ENCODE assay signal across 12 mouse cellular contexts in the genomic region with DNA sequence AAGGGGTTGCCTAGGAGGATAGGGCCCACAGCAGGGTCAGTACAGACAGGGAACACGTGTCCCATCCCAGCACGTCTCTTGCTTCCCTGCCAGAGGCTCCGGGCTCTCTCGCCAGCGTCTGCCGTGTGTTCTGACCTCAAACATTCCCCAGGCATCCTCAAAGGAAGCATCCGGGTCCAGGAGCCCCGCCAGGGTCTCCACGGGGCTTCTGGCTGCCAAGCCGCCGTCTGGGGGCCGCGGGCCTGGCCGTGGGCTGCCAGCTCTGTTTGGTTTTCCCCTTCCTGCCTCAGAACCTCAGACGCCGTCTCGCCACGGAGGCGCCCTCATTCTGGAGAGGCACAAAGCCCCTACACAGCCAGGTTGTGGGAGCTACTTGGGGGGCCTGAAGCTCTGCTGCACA. TPM values are rescaled to one million over a fixed set of nuclear protein-coding genes. Genes with fewer than 3 reads are reported as not detected.
DNase-seq lines count a peak whose midpoint lies in the region; ATAC-seq lines count a peak whose summit lies in the region.
"Had no signal": no experiment of that assay in that cellular context is flagged by ENCODE, and none has a peak within 500 bp of the region (broad histone marks: within the 10 kb centered on the region; RNA-seq: fewer than 3 reads in every experiment).

No protein-coding gene starts in this region.

- no peak overlapping the region for H3K4me2 ChIP-seq in neural tube, embryonic 11.5 days (ENCODE audit: low read depth)
- no peak overlapping the region for H3K4me2 ChIP-seq in neural tube, embryonic 15.5 days
- H3K4me2 ChIP-seq in embryonic facial prominence, embryonic 15.5 days (replicated peaks) = no peak overlapping the region
- H3K4me2 ChIP-seq in limb, embryonic 15.5 days = no peak overlapping the region

- H3K27ac ChIP-seq in heart, embryonic 10.5 days = peak overlapping the region; percentile 89
- 0 out of 2 replicates have a peak overlapping the region, but pooled peaks have one; percentile 14 for H3K27ac ChIP-seq in neural tube, embryonic 11.5 days (ENCODE audit: low read depth, low read length)
- H3K27ac ChIP-seq in neural tube, embryonic 15.5 days (replicated peaks) = no peak overlapping the region
- peak overlapping the region; percentile 79 for H3K27ac ChIP-seq in embryonic facial prominence, embryonic 15.5 days (replicated peaks)
- peak overlapping the region; percentile 92 for H3K27ac ChIP-seq in limb, embryonic 15.5 days

- no peak for DNase-seq in heart, embryonic 10.5 days (ENCODE audit: low spot score)
- DNase-seq in heart, adult 9 months (ENCODE audit: low spot score in 2 of 2) = no peak
- DNase-seq in neural tube, embryonic 11.5 days (ENCODE audit: low spot score) = no peak
- DNase-seq in spleen, postnatal 10 days (ENCODE audit: low spot score in 2 of 2) = no peak
- DNase-seq in left cerebral cortex, adult 18-20 months (ENCODE audit: low spot score in 2 of 2) = no peak
- DNase-seq: forebrain, postnatal 0 days had no signal

- WGBS in heart, embryonic 10.5 days = 33% methylated on average over 19 of the region's 19 CpGs
- 49% methylated on average over 18 of the region's 19 CpGs for WGBS in neural tube, embryonic 11.5 days
- 59% methylated on average over 19 of the region's 19 CpGs for WGBS in neural tube, embryonic 15.5 days
- 20% methylated on average over 19 of the region's 19 CpGs for WGBS in embryonic facial prominence, embryonic 15.5 days
- WGBS in limb, embryonic 15.5 days = 27% methylated on average over 19 of the region's 19 CpGs

- H3K27me3 ChIP-seq in heart, embryonic 10.5 days (ENCODE audit: insufficient read depth, poor library complexity, severe bottlenecking) = no peaks in the 10 kb centered on the region
- H3K27me3 ChIP-seq in neural tube, embryonic 11.5 days (ENCODE audit: control insufficient read depth, insufficient read depth, low read length) = no peaks in the 10 kb centered on the region
- no peaks in the 10 kb centered on the region for H3K27me3 ChIP-seq in neural tube, embryonic 15.5 days (replicated peaks)
- no peaks in the 10 kb centered on the region for H3K27me3 ChIP-seq in embryonic facial prominence, embryonic 15.5 days
- no peaks in the 10 kb centered on the region for H3K27me3 ChIP-seq in limb, embryonic 15.5 days

- H3K4me3 ChIP-seq in heart, embryonic 10.5 days = no peak overlapping the region
- H3K4me3 ChIP-seq in neural tube, embryonic 11.5 days (ENCODE audit: low read depth, low read length) = no peak overlapping the region
- H3K4me3 ChIP-seq in neural tube, embryonic 15.5 days (replicated peaks) = no peak overlapping the region
- H3K4me3 ChIP-seq in embryonic facial prominence, embryonic 15.5 days (replicated peaks) = no peak overlapping the region
- no peak overlapping the region for H3K4me3 ChIP-seq in limb, embryonic 15.5 days

- H3K9me3 ChIP-seq in heart, embryonic 10.5 days = no peaks in the 10 kb centered on the region
- no peaks in the 10 kb centered on the region for H3K9me3 ChIP-seq in neural tube, embryonic 11.5 days (ENCODE audit: control insufficient read depth, low read length)
- no peaks in the 10 kb centered on the region for H3K9me3 ChIP-seq in neural tube, embryonic 15.5 days (replicated peaks)
- no peaks in the 10 kb centered on the region for H3K9me3 ChIP-seq in embryonic facial prominence, embryonic 15.5 days (replicated peaks)
- H3K9me3 ChIP-seq in limb, embryonic 15.5 days = no peaks in the 10 kb centered on the region

- no peaks in the 10 kb centered on the region for H3K36me3 ChIP-seq in heart, embryonic 10.5 days
- H3K36me3 ChIP-seq in neural tube, embryonic 11.5 days (ENCODE audit: control insufficient read depth, insufficient read depth, low read length) = no peaks in the 10 kb centered on the region
- no peaks in the 10 kb centered on the region for H3K36me3 ChIP-seq in neural tube, embryonic 15.5 days
- H3K36me3 ChIP-seq in embryonic facial prominence, embryonic 15.5 days = no peaks in the 10 kb centered on the region
- H3K36me3 ChIP-seq in limb, embryonic 15.5 days = no peaks in the 10 kb centered on the region

- H3K4me1 ChIP-seq in heart, embryonic 10.5 days = peaks cover 67% of the 10 kb centered on the region
- no peaks in the 10 kb centered on the region for H3K4me1 ChIP-seq in neural tube, embryonic 11.5 days (ENCODE audit: control insufficient read depth, insufficient read depth, low read length)
- peaks cover 16% of the 10 kb centered on the region for H3K4me1 ChIP-seq in neural tube, embryonic 15.5 days
- peaks cover 66% of the 10 kb centered on the region for H3K4me1 ChIP-seq in embryonic facial prominence, embryonic 15.5 days
- peaks cover 75% of the 10 kb centered on the region for H3K4me1 ChIP-seq in limb, embryonic 15.5 days

- no peak for ATAC-seq in neural tube, embryonic 11.5 days (ENCODE audit: insufficient read depth, low FRiP score, low TSS enrichment)
- ATAC-seq in neural tube, embryonic 15.5 days (ENCODE audit: low FRiP score) = no peak
- ATAC-seq in embryonic facial prominence, embryonic 15.5 days (ENCODE audit: insufficient number of reproducible peaks, low FRiP score, low TSS enrichment, low read depth) = peak; percentile 13; the same call in 1 of the 2 replicates
- peak; percentile 14; the same call in 1 of the 2 replicates for ATAC-seq in limb, embryonic 15.5 days (ENCODE audit: insufficient number of reproducible peaks, low FRiP score, low TSS enrichment, low read depth)
- ATAC-seq: forebrain, postnatal 0 days had no signal

- H3K9ac ChIP-seq in neural tube, embryonic 11.5 days (ENCODE audit: low read length) = peak overlapping the region; percentile 29; the same call in 1 of the 2 replicates
- no peak overlapping the region for H3K9ac ChIP-seq in neural tube, embryonic 15.5 days (replicated peaks)
- H3K9ac ChIP-seq in embryonic facial prominence, embryonic 15.5 days = no peak overlapping the region
- no peak overlapping the region for H3K9ac ChIP-seq in limb, embryonic 15.5 days
- H3K9ac ChIP-seq: forebrain, postnatal 0 days had no signal

RNA-seq across cellular contexts. Expression of gene Syt8, which starts 1.0 kb away (rescaled TPM):
- 0.38 and 1.3 TPM in 2 replicates for polyA plus RNA-seq in heart, embryonic 10.5 days (2016; fragmentation: Nextera tagmentation; extraction: Ambion mirVana)
- not detected in 2 replicates for polyA plus RNA-seq in neural tube, embryonic 11.5 days (2014; fragmentation: Nextera tagmentation; extraction: Ambion mirVana)
- 0.14 TPM in 1 of 2 replicates, not detected in the other for polyA plus RNA-seq in neural tube, embryonic 15.5 days (2015; fragmentation: Nextera tagmentation; extraction: Ambion mirVana)
- 3.9 and 4.5 TPM in 2 replicates for polyA plus RNA-seq in embryonic facial prominence, embryonic 15.5 days (2015; fragmentation: Nextera tagmentation; extraction: Ambion mirVana)
- 6.3 and 6.7 TPM in 2 replicates for polyA plus RNA-seq in limb, embryonic 15.5 days (2015; fragmentation: Nextera tagmentation; extraction: Ambion mirVana)
- total RNA-seq in left cerebral cortex, adult 18-20 months (2021) = not detected
- total RNA-seq: forebrain, postnatal 0 days; hematopoietic stem cell, adult 5-6 weeks; left cerebral cortex, postnatal 36 days had no signal
- polyA plus RNA-seq: forebrain, postnatal 0 days had no signal

RNA-seq across cellular contexts. Expression of gene Tnni2, which starts 8.0 kb away (rescaled TPM):
- polyA plus RNA-seq in heart, embryonic 10.5 days (2016; fragmentation: Nextera tagmentation; extraction: Ambion mirVana) = 51.9 and 56.4 TPM in 2 replicates
- polyA plus RNA-seq in neural tube, embryonic 11.5 days (2014; fragmentation: Nextera tagmentation; extraction: Ambion mirVana) = 2.1 and 3.5 TPM in 2 replicates
- 16.4 and 24.8 TPM in 2 replicates for polyA plus RNA-seq in neural tube, embryonic 15.5 days (2015; fragmentation: Nextera tagmentation; extraction: Ambion mirVana)
- 169 and 228 TPM in 2 replicates for polyA plus RNA-seq in embryonic facial prominence, embryonic 15.5 days (2015; fragmentation: Nextera tagmentation; extraction: Ambion mirVana)
- polyA plus RNA-seq in limb, embryonic 15.5 days (2015; fragmentation: Nextera tagmentation; extraction: Ambion mirVana) = 136 and 529 TPM in 2 replicates
- total RNA-seq in left cerebral cortex, adult 18-20 months (2021) = under 1 TPM in 1 of 2 experiments, not detected in 1; 0.44 TPM

RNA-seq across cellular contexts. Expression of gene Lsp1, which starts 27.0 kb away (rescaled TPM):
- 32.0 and 36.9 TPM in 2 replicates for polyA plus RNA-seq in heart, embryonic 10.5 days (2016; fragmentation: Nextera tagmentation; extraction: Ambion mirVana)
- 15.1 and 21.0 TPM in 2 replicates for polyA plus RNA-seq in neural tube, embryonic 11.5 days (2014; fragmentation: Nextera tagmentation; extraction: Ambion mirVana)
- 6.9 and 58.6 TPM in 2 replicates for polyA plus RNA-seq in neural tube, embryonic 15.5 days (2015; fragmentation: Nextera tagmentation; extraction: Ambion mirVana)
- 49.3 and 58.9 TPM in 2 replicates for polyA plus RNA-seq in embryonic facial prominence, embryonic 15.5 days (2015; fragmentation: Nextera tagmentation; extraction: Ambion mirVana)
- 57.3 and 63.3 TPM in 2 replicates for polyA plus RNA-seq in limb, embryonic 15.5 days (2015; fragmentation: Nextera tagmentation; extraction: Ambion mirVana)
- 1 to 10 TPM; 4.2 to 5.7 TPM for total RNA-seq in left cerebral cortex, adult 18-20 months (2021)

RNA-seq across cellular contexts. Expression of gene Ctsd, which starts 45.8 kb away (rescaled TPM):
- 293 and 402 TPM in 2 replicates for polyA plus RNA-seq in heart, embryonic 10.5 days (2016; fragmentation: Nextera tagmentation; extraction: Ambion mirVana)
- polyA plus RNA-seq in neural tube, embryonic 11.5 days (2014; fragmentation: Nextera tagmentation; extraction: Ambion mirVana) = 176 and 189 TPM in 2 replicates
- polyA plus RNA-seq in neural tube, embryonic 15.5 days (2015; fragmentation: Nextera tagmentation; extraction: Ambion mirVana) = 304 and 310 TPM in 2 replicates
- polyA plus RNA-seq in embryonic facial prominence, embryonic 15.5 days (2015; fragmentation: Nextera tagmentation; extraction: Ambion mirVana) = 374 and 387 TPM in 2 replicates
- polyA plus RNA-seq in limb, embryonic 15.5 days (2015; fragmentation: Nextera tagmentation; extraction: Ambion mirVana) = 392 and 426 TPM in 2 replicates
- total RNA-seq in left cerebral cortex, adult 18-20 months (2021) = 100 to 1,000 TPM; 307 to 342 TPM

RNA-seq across cellular contexts. Expression of gene Gm49369, which starts 51.2 kb away (rescaled TPM):
- polyA plus RNA-seq in heart, embryonic 10.5 days (2016; fragmentation: Nextera tagmentation; extraction: Ambion mirVana) = 0.55 and 0.92 TPM in 2 replicates
- not detected in 2 replicates for polyA plus RNA-seq in neural tube, embryonic 11.5 days (2014; fragmentation: Nextera tagmentation; extraction: Ambion mirVana)
- polyA plus RNA-seq in neural tube, embryonic 15.5 days (2015; fragmentation: Nextera tagmentation; extraction: Ambion mirVana) = not detected in 2 replicates
- polyA plus RNA-seq in embryonic facial prominence, embryonic 15.5 days (2015; fragmentation: Nextera tagmentation; extraction: Ambion mirVana) = not detected in 2 replicates
- polyA plus RNA-seq in limb, embryonic 15.5 days (2015; fragmentation: Nextera tagmentation; extraction: Ambion mirVana) = not detected in 2 replicates
- total RNA-seq in left cerebral cortex, adult 18-20 months (2021) = 1 to 10 TPM in 1 of 2 experiments, not detected in 1; 6.0 TPM
- polyA plus RNA-seq: forebrain, postnatal 0 days; large intestine, adult 2 months had no signal

Comparison
In these comparisons a context has a peak if more than half of its experiments do, and no peak if none do; other contexts are left out.
1. ATAC-seq: peak in embryonic facial prominence, embryonic 15.5 days (single experiment) and limb, embryonic 15.5 days (single experiment); none in neural tube, embryonic 11.5 days (single experiment) and neural tube, embryonic 15.5 days (single experiment).